19 mouse cellular contexts compared by ENCODE assay signal in the genomic region with DNA sequence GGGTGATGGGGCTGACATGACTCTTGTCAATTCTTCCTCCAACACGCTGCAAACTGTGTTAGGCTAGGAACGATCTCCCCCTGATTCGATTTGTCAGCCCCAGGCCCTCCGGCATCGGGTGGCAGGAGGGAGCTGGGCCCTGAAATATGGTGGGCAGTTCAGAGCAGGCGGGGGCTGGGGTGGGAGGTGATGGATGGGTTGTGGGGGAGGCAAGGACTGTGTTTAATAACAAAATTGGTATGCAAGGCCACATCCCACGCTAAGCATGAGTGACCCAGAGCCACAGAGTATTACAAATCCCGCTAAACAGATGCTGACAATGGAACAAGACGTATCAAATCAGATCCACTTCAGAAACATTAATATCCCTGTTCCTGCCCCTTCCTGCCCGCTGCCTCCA. TPM values are rescaled to one million over a fixed set of nuclear protein-coding genes. Genes with fewer than 3 reads are reported as not detected.
"Had no signal": no experiment of that assay in that cellular context is flagged by ENCODE, and none has a peak within 500 bp of the region (broad histone marks: within the 10 kb centered on the region; RNA-seq: fewer than 3 reads in every experiment).

No protein-coding gene starts in this region.

- DNase-seq: kidney, adult 18-20 months; kidney, postnatal 10 days; kidney, postnatal 36 days; layer of hippocampus, postnatal 36 days; liver, embryonic 13.5 days; lung, adult 2 months; lung, postnatal 14 days; lung, postnatal 4 days; midbrain, embryonic 14.5 days; thymus, postnatal 25 days had no signal

- ATAC-seq: inflammation-experienced regulatory T-cells, adult 6 months; intestine, embryonic 16.5 days had no signal

- H3K4me2 ChIP-seq: liver, embryonic 13.5 days; neural tube, embryonic 13.5 days had no signal

- H3K9ac ChIP-seq: liver, embryonic 13.5 days; neural tube, embryonic 13.5 days had no signal

- H3K9me3 ChIP-seq: liver, embryonic 13.5 days; neural tube, embryonic 13.5 days had no signal

- H3K36me3 ChIP-seq: liver, embryonic 13.5 days; neural tube, embryonic 13.5 days had no signal

- H3K27ac ChIP-seq: left cerebral cortex, adult 2 months; liver, embryonic 13.5 days; neural tube, embryonic 13.5 days had no signal

- H3K4me3 ChIP-seq: left cerebral cortex, adult 2 months; liver, embryonic 13.5 days; myocyte; neural tube, embryonic 13.5 days had no signal

RNA-seq across cellular contexts. Expression of a gene that starts 48.0 kb away (rescaled TPM):
- total RNA-seq: liver, adult 2 months; megakaryocyte progenitor cell, adult 5-6 weeks; monocyte, adult 5-6 weeks had no signal
- polyA plus RNA-seq: inflammation-experienced regulatory T-cells, adult 6 months; liver, adult 2 months; liver, embryonic 13.5 days; myocyte; small intestine, adult 2 months had no signal
